Mouse (Mus musculus): ENCODE measurements at regions not wholly inside any gene's neighbourhood (a gene's known extent, or its start where the extent isn't known, plus 50 kb on each side); places are given as distances from the start of the nearest gene placed in this dataset.

- no peak overlapping the region for H3K9ac ChIP-seq (ENCODE audit: control insufficient read depth, low read depth, low read length, poor library complexity, severe bottlenecking)
- no peak overlapping the region for H3K4me3 ChIP-seq (ENCODE audit: control insufficient read depth in 1 of 2, insufficient read depth in 1 of 2, low read depth in 2 of 2, low read length in 2 of 2)
- H3K9me3 ChIP-seq (replicated peaks; ENCODE audit: insufficient read depth, low read length): no peaks in the 10 kb centered on the region
- no peak overlapping the region for H3K27ac ChIP-seq (ENCODE audit: control insufficient read depth, low read depth, low read length)
- TF ChIP-seq POLR2AphosphoS5 (IDR thresholded peaks at IDR 0.05; ENCODE audit: borderline replicate concordance, low read depth, low read length) (no peak), KAT2A (conservative IDR thresholded peaks at IDR 0.05; ENCODE audit: low read depth, low read length) (no peak), TCF12 (IDR thresholded peaks at IDR 0.05; ENCODE audit: low read depth, low read length) (no peak), ZNF384 (IDR thresholded peaks at IDR 0.05; ENCODE audit: low read depth, low read length) (no peak), TAL1 (IDR thresholded peaks at IDR 0.05; ENCODE audit: low read length) (no peak), TBP (IDR thresholded peaks at IDR 0.05; ENCODE audit: low read depth, low read length) (no peak), POLR2A (IDR thresholded peaks at IDR 0.05; ENCODE audit: control insufficient read depth in 1 of 2, insufficient read depth in 1 of 2, low read depth in 1 of 2, low read length in 2 of 2, poor library complexity in 1 of 2) (no peak), E2F4 (IDR thresholded peaks at IDR 0.05; ENCODE audit: borderline replicate concordance, low read depth, low read length) (no peak), GABPA (IDR thresholded peaks at IDR 0.05; ENCODE audit: low read depth, low read length) (no peak), SIN3A (IDR thresholded peaks at IDR 0.05; ENCODE audit: low read length) (no peak), MXI1 (IDR thresholded peaks at IDR 0.05; ENCODE audit: low read depth, low read length) (no peak), ETS1 (IDR thresholded peaks at IDR 0.05; ENCODE audit: low read depth, low read length) (no peak), NELFE (IDR thresholded peaks at IDR 0.05; ENCODE audit: low read depth, low read length) (no peak), UBTF (IDR thresholded peaks at IDR 0.05; ENCODE audit: borderline replicate concordance, insufficient read depth, low read depth, low read length) (no peak), HCFC1 (IDR thresholded peaks at IDR 0.05; ENCODE audit: low read depth, low read length) (no peak), USF2 (IDR thresholded peaks at IDR 0.05; ENCODE audit: borderline replicate concordance in 1 of 2, insufficient read depth in 1 of 2, low read depth in 1 of 2, low read length in 2 of 2) (no peak), MEF2A (IDR thresholded peaks at IDR 0.05; ENCODE audit: extremely low read depth, insufficient replicate concordance, low read depth, low read length, poor library complexity, severe bottlenecking) (no peak), MAZ (IDR thresholded peaks at IDR 0.05; ENCODE audit: low read depth, low read length) (no peak)
- H3K27me3 ChIP-seq (ENCODE audit: control insufficient read depth in 1 of 2, insufficient read depth in 2 of 2, low read length in 2 of 2): no peaks in the 10 kb centered on the region
- no peaks in the 10 kb centered on the region for H3K4me1 ChIP-seq (ENCODE audit: control insufficient read depth in 1 of 2, insufficient read depth in 2 of 2, low read length in 2 of 2)
- H3K79me2 ChIP-seq (ENCODE audit: control insufficient read depth, insufficient read depth, low read length, poor library complexity): no peaks in the 10 kb centered on the region
- no peaks in the 10 kb centered on the region for H3K36me3 ChIP-seq (ENCODE audit: control insufficient read depth in 1 of 2, insufficient read depth in 2 of 2, low read length in 2 of 2)
- no peak for DNase-seq (ENCODE audit: low read depth, low spot score)
Observed at GRCm38 (mm10) chr4:106133746-106134730, 182.0 kb upstream of the Usp24 start.

- H3K27me3 ChIP-seq (ENCODE audit: control insufficient read depth in 1 of 2, insufficient read depth in 2 of 2, low read length in 2 of 2): no peaks in the 10 kb centered on the region
- no peak overlapping the region for H3K9ac ChIP-seq (ENCODE audit: control insufficient read depth, low read depth, low read length, poor library complexity, severe bottlenecking)
- H3K79me2 ChIP-seq (ENCODE audit: control insufficient read depth, insufficient read depth, low read length, poor library complexity): no peaks in the 10 kb centered on the region
- DNase-seq (ENCODE audit: low read depth, low spot score): no peak
- H3K36me3 ChIP-seq (ENCODE audit: control insufficient read depth in 1 of 2, insufficient read depth in 2 of 2, low read length in 2 of 2): no peaks in the 10 kb centered on the region
- TF ChIP-seq ZKSCAN1 (IDR thresholded peaks at IDR 0.05; ENCODE audit: low read depth, low read length) (no peak), GABPA (IDR thresholded peaks at IDR 0.05; ENCODE audit: low read depth, low read length) (no peak), CHD1 (IDR thresholded peaks at IDR 0.05; ENCODE audit: low read depth, low read length) (no peak), EP300 (IDR thresholded peaks at IDR 0.05; ENCODE audit: low read depth in 1 of 2, low read length in 2 of 2) (no peak), POLR2A (IDR thresholded peaks at IDR 0.05; ENCODE audit: control insufficient read depth in 1 of 2, insufficient read depth in 1 of 2, low read depth in 1 of 2, low read length in 2 of 2, poor library complexity in 1 of 2) (no peak), POLR2AphosphoS5 (IDR thresholded peaks at IDR 0.05; ENCODE audit: borderline replicate concordance, low read depth, low read length) (no peak), ETS1 (IDR thresholded peaks at IDR 0.05; ENCODE audit: low read depth, low read length) (no peak), RCOR1 (IDR thresholded peaks at IDR 0.05; ENCODE audit: low read depth, low read length) (no peak), ZMIZ1 (IDR thresholded peaks at IDR 0.05; ENCODE audit: low read depth, low read length) (no peak), MAFK (IDR thresholded peaks at IDR 0.05; ENCODE audit: borderline replicate concordance, low read depth, low read length) (no peak), SMC3 (IDR thresholded peaks at IDR 0.05; ENCODE audit: low read depth, low read length) (no peak), POLR2AphosphoS2 (IDR thresholded peaks at IDR 0.05; ENCODE audit: low read length) (no peak), HCFC1 (IDR thresholded peaks at IDR 0.05; ENCODE audit: low read depth, low read length) (no peak), KAT2A (conservative IDR thresholded peaks at IDR 0.05; ENCODE audit: low read depth, low read length) (no peak), TAL1 (IDR thresholded peaks at IDR 0.05; ENCODE audit: low read length) (no peak)
- no peak overlapping the region for H3K4me3 ChIP-seq (ENCODE audit: control insufficient read depth in 1 of 2, insufficient read depth in 1 of 2, low read depth in 2 of 2, low read length in 2 of 2)
- no peaks in the 10 kb centered on the region for H3K9me3 ChIP-seq (replicated peaks; ENCODE audit: insufficient read depth, low read length)
- no peak overlapping the region for H3K27ac ChIP-seq (ENCODE audit: control insufficient read depth, low read depth, low read length)
- no peaks in the 10 kb centered on the region for H3K4me1 ChIP-seq (ENCODE audit: control insufficient read depth in 1 of 2, insufficient read depth in 2 of 2, low read length in 2 of 2)
Observed at GRCm38 (mm10) chr4:106142741-106143140, 173.3 kb upstream of the Usp24 start.
